Mouse (Mus musculus) forebrain, embryonic 11.5 days (tissue): ENCODE results near the gene Prcc. TPM values are rescaled to one million over a fixed set of nuclear protein-coding genes. Genes with fewer than 3 reads are reported as not detected.
A peak's percentile ranks its signal among the peaks of the same experiment; 100 is the strongest.
"Not testable (repeated sequence)": the region's sequence is repeated elsewhere in the genome, so short reads cannot be mapped to it uniquely, and the experiment has no call there.

Experiments used
- ATAC-seq: fragments of 200-750 bp; cut with Nextera tagmentation; replicated peaks from 2 replicates; pipeline ENCODE4 v1.8.0; 2017; ENCODE audit warnings: moderate TSS enrichment; ENCODE audit not compliant: low FRiP score
- DNase-seq: peaks from one replicate; pipeline ENCODE4 v3.0.0-alpha.2; 2017; ENCODE audit warnings: low spot score
- H3K27ac ChIP-seq: fragments of 300-500 bp; sonication (generic); 2 replicates; pipeline ENCODE4 v1.5.1; 2014; ENCODE audit warnings: low read depth, low read length
- H3K27me3 ChIP-seq: fragments of 300-500 bp; sonication (generic); 2 replicates; pipeline ENCODE4 v1.6.1; 2014; ENCODE audit warnings: mild to moderate bottlenecking, low read length, mixed read lengths; ENCODE audit not compliant: control insufficient read depth, insufficient read depth
- H3K36me3 ChIP-seq: fragments of 300-500 bp; sonication (generic); 2 replicates; pipeline ENCODE4 v1.6.1; 2014; ENCODE audit warnings: mild to moderate bottlenecking, low read length, moderate library complexity, mixed read lengths; ENCODE audit not compliant: control insufficient read depth, insufficient read depth
- H3K4me1 ChIP-seq: fragments of 300-500 bp; sonication (generic); replicated peaks from 2 replicates; pipeline ENCODE4 v1.6.1; 2014; ENCODE audit warnings: low read length, mixed read lengths; ENCODE audit not compliant: control insufficient read depth, insufficient read depth
- H3K4me2 ChIP-seq: fragments of 300-500 bp; sonication (generic); 2 replicates; pipeline ENCODE4 v1.6.1; 2014; ENCODE audit warnings: low read depth, mild to moderate bottlenecking, low read length, moderate library complexity, mixed read lengths; ENCODE audit not compliant: severe bottlenecking
- H3K4me3 ChIP-seq: fragments of 300-500 bp; sonication (generic); 2 replicates; pipeline ENCODE4 v1.5.1; 2014; ENCODE audit warnings: low read depth, low read length
- H3K9ac ChIP-seq: fragments of 300-500 bp; sonication (generic); 2 replicates; pipeline ENCODE4 v1.6.1; 2014; ENCODE audit warnings: low read length
- H3K9me3 ChIP-seq: fragments of 300-500 bp; sonication (generic); 2 replicates; pipeline ENCODE4 v1.6.1; 2016; ENCODE audit warnings: low read length, mixed read lengths; ENCODE audit not compliant: control insufficient read depth
- WGBS: fragments of 180-500 bp; shearing (Covaris S2); extraction: QIAGEN DNeasy Blood & Tissue Kit; methylation state at CpG from one replicate; pipeline ENCODE4 v1.1.7; 2014; 5-methylcytosine and 5-hydroxymethylcytosine counted together
- polyA plus RNA-seq: library from polyadenylated mRNA; unstranded; fragments of >200 nt; fragmentation: Nextera tagmentation; extraction: Ambion mirVana; gene quantifications from 2 replicates; pipeline ENCODE4 v1.2.1, GENCODE M21; 2014

Gene Prcc
- polyA plus RNA-seq, 1 experiment from 2014 or later: 19.6 TPM

DNA sequence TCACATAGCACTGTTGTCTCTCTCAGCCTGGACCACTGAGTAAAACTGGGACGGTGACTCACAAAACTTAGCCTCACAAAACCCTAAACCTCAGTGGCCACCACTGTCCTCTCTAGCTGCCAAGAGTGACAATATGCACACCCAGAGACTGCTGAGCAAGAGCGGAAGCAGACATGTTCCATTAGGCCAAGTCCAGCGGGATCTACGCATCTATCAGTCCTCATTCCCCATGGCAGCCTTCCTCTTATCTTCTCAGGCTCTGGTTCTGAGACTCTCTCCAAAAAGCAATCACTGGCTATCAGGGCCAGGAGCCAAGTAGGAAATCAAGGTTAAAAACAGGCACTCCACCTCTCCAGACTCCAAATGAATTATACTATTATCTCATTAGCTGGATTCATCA is 7.7 kb downstream of the Prcc start:
- 96% methylated on average over 4 of the region's 4 CpGs for WGBS
- peaks cover 3% of the 10 kb centered on the region for H3K36me3 ChIP-seq

DNA sequence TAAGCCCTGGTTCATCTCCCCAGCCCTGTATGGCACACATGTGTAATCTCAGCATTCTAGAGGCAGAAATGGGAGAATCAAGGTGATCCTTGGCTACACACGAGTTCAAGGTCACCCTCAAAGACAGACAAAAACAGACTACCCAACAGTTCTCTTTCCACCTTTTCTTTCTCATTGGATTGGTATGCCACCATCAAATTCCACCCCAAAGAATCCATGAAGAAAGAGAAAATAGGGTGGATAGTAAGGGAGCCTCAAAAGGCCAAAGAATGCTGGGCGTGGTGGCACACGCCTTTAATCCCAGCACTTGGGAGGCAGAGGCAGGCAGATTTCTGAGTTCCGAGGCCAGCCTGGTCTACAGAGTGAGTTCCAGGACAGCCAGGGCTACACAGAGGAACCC is 21.3 kb downstream of the Prcc start:
- H3K9ac ChIP-seq, ATAC-seq, H3K4me2 ChIP-seq, DNase-seq, H3K9me3 ChIP-seq, H3K4me1 ChIP-seq, H3K4me3 ChIP-seq, H3K27me3 ChIP-seq, H3K27ac ChIP-seq: not testable (repeated sequence)
- H3K36me3 ChIP-seq: peaks cover 14% of the 10 kb centered on the region
- WGBS: 92% methylated on average over 4 of the region's 4 CpGs

More for the DNA sequence above, 7.7 kb downstream of the Prcc start:
- Histone ChIP-seq H3K9ac (no peak overlapping the region), H3K27ac (no peak overlapping the region), H3K27me3 (no peaks in the 10 kb centered on the region), H3K4me3 (no peak overlapping the region), H3K4me1 (no peaks in the 10 kb centered on the region), H3K4me2 (no peak overlapping the region), H3K9me3 (no peaks in the 10 kb centered on the region)
- DNase-seq (no peak), ATAC-seq (no peak)

DNA sequence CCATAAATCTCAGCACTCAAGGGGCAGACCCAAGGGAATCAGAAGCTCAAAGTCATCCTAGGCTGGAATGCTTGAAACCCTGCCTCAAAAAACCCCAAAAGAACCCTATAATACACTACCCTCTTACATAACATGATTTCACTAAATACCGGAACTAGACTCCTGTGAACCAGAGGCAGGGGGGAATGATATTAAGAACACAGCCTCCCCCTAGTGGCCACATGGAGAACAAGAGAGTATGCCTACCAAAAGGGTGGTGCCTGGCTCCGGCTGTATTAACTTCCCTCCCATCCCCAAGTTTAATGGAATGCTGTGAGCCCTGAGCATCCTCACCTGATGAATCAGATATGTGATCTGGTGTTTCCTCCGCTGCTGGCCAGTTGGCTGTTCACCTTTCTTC is 25.6 kb downstream of the Prcc start:
- H3K4me1 ChIP-seq: no peaks in the 10 kb centered on the region
- DNase-seq (peak; percentile 67), ATAC-seq (no peak)
- no peaks in the 10 kb centered on the region for H3K27me3 ChIP-seq
- WGBS: 37% methylated on average over 3 of the region's 3 CpGs
- no peaks in the 10 kb centered on the region for H3K9me3 ChIP-seq
- H3K9ac ChIP-seq: no peak overlapping the region
- no peak overlapping the region for H3K4me2 ChIP-seq
- peaks cover 12% of the 10 kb centered on the region; the same call in 1 of the 2 replicates for H3K36me3 ChIP-seq
- H3K4me3 ChIP-seq: no peak overlapping the region
- no peak overlapping the region for H3K27ac ChIP-seq

DNA sequence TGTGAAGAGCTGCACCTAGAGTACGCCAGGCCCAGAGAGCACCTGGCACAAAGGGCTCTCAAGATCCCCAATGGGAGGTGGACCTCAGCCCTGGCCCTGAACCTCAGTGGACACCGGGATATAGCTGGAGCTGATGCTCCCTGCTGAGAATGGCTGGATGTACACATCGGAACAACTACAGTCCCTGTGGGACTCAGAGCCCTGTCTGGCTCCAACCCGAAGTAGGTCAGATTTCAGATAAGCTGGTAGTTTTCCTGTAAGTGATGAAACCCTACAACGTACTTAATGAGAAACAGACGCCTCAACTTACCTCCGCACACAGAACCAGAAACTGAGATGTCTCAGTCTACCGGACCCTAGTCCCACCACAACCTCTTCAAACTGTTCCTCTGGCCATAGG is 27.7 kb downstream of the Prcc start:
- DNase-seq (no peak), ATAC-seq (no peak)
- Histone ChIP-seq H3K27me3 (no peaks in the 10 kb centered on the region), H3K9me3 (no peaks in the 10 kb centered on the region), H3K27ac (no peak overlapping the region), H3K4me2 (no peak overlapping the region), H3K4me3 (no peak overlapping the region), H3K4me1 (no peaks in the 10 kb centered on the region), H3K9ac (no peak overlapping the region), H3K36me3 (peaks cover 12% of the 10 kb centered on the region; the same call in 1 of the 2 replicates)
- 82% methylated on average over 8 of the region's 8 CpGs for WGBS

DNA sequence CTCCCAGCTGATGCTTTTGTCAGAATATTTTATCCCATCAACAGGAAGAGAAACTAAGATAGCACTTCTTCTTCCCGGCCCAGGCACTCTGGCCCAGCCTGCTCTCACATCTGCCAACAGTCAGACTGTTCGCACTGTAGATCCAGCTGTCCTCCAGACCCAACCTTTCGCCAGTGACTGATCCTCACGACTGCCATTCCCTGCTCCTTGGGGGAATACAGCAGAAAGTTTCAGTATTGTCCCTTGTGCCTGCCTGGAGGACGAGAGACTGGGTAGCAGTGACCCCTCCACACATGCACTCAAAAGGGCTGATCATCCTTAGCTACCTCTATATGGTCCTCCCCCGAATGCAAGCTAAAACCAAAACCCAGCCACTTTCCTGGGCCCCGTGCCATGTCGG is 29.5 kb downstream of the Prcc start:
- 90% methylated on average over 8 of the region's 8 CpGs for WGBS
- ATAC-seq: no peak
- peaks cover 5% of the 10 kb centered on the region; the same call in 1 of the 2 replicates for H3K36me3 ChIP-seq

DNA sequence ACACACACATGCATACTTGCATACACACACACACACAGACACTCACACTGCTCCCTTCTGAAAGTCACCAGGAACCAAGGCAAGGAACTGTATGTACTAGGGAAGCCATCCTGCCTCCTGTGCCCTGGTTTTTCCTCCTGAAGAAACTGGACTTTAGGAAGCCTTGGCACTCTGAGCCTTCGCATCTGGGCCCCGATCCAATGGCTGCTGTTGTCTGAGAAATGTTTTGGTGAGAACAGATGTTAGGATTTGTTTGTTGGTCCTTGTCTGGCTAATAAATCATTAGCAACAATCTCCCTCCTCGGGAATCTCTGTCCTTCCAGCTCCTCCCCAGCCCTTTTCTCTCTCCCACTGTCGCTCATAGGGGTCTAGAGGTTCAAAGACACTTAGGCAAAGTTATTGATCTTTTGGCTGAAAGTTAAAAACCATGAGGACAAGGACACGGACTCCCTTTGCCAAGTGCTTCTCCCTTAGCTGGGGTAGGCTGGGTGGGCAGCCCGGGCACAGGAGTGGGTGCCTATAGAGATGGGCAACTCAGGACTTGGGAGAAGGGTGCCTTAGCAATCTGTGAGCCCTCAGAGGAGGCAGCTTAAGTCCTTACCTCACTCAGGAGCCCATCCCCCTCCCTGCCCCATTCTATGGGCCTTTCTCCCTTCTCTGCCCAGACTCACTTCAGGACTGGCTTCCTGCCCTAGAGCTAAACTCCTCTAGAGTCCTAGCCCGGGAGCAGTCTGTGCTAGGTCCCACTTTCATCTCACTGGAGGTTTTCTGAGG is 30.4 kb downstream of the Prcc start:
- Histone ChIP-seq H3K36me3 (peaks cover 5% of the 10 kb centered on the region; the same call in 1 of the 2 replicates), H3K9me3 (no peaks in the 10 kb centered on the region), H3K4me1 (no peaks in the 10 kb centered on the region), H3K4me2 (no peak overlapping the region), H3K27me3 (no peaks in the 10 kb centered on the region), H3K27ac (no peak overlapping the region), H3K4me3 (no peak overlapping the region), H3K9ac (no peak overlapping the region)
- ATAC-seq: no peak
- no peak for DNase-seq
- WGBS: 76% methylated on average over 7 of the region's 7 CpGs

More for the DNA sequence above, 29.5 kb downstream of the Prcc start:
- no peak overlapping the region for H3K9ac ChIP-seq
- H3K4me3 ChIP-seq: no peak overlapping the region
- H3K4me1 ChIP-seq: no peaks in the 10 kb centered on the region
- no peak for DNase-seq
- H3K27ac ChIP-seq: no peak overlapping the region
- no peaks in the 10 kb centered on the region for H3K27me3 ChIP-seq
- no peaks in the 10 kb centered on the region for H3K9me3 ChIP-seq
- H3K4me2 ChIP-seq: no peak overlapping the region

DNA sequence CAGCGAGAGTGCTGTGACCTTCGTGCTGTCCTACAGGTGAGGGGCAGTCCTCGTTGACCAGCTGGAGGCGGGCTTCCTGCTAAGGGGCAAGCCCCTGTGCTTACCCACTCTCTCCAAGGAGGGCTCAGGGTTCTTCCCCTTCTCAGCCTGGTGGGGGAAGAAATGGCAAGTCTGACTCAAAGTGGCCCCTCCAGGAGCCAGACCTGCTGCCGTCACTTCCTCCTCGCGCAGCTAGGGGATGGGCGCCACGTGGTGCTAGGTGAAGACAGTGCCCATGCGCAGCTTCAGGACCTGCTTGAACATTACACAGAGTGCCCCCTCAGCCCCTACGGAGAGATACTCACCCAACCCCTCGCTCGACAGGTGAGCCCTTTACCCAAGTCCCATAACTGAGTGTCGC is 36.3 kb downstream of the Prcc start:
- Histone ChIP-seq H3K4me1 (no peaks in the 10 kb centered on the region), H3K9me3 (no peaks in the 10 kb centered on the region), H3K27ac (no peak overlapping the region), H3K9ac (no peak overlapping the region), H3K4me3 (no peak overlapping the region), H3K27me3 (no peaks in the 10 kb centered on the region), H3K4me2 (no peak overlapping the region), H3K36me3 (no peaks in the 10 kb centered on the region)
- DNase-seq: no peak
- no peak for ATAC-seq
- 84% methylated on average over 14 of the region's 14 CpGs for WGBS

DNA sequence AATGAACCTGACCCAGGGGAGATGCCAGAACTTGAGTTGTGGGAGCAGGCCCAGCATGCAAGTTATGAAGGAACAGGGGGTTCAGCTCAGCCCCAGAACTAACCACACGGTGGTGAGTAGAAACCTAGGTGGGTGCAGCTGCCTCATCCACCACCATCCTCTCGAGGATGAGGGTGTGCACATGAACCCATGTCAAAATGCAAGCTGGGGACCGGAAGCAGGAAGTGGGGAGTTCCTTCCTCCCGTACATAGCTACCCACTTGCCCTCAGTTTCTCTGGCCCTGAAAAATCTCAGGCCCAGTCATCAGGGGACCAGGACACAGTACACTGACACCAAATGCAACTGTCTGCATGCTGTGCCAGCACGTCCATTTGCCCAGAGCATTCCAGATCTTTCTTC is 37.7 kb downstream of the Prcc start:
- Histone ChIP-seq H3K9me3 (no peaks in the 10 kb centered on the region), H3K36me3 (no peaks in the 10 kb centered on the region), H3K9ac (no peak overlapping the region), H3K4me3 (no peak overlapping the region), H3K27ac (no peak overlapping the region), H3K4me1 (no peaks in the 10 kb centered on the region), H3K4me2 (no peak overlapping the region), H3K27me3 (no peaks in the 10 kb centered on the region)
- WGBS: 78% methylated on average over 5 of the region's 5 CpGs
- ATAC-seq (no peak), DNase-seq (no peak)

DNA sequence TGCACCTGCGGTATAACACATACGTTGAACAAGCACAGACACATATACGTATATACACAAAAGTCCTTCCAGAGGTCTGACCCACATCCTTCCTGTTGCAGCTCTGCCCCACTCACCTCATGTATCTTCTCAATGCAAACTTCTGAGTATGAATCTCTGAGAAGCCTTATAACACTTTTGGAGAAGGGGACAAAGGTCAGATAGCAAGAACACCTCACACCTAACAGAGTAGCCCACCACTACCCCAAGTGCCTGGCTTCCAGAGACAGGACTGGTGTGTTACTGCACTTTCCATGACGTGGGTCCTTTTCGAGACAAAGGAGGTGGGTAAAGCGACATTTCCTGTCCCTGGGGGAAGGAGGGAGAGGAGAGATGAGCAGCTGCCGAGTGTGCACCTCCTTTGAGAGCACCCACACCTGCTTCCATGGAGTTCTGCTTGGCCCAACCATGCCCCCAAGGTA is 38.7 kb downstream of the Prcc start, which contains the start of gene Sh2d2a:
Gene Sh2d2a, plus strand, starts transcription at position 106 of the 461 bp plus-strand sequence.
- ATAC-seq (no peak), DNase-seq (no peak)
- Histone ChIP-seq H3K27me3 (no peaks in the 10 kb centered on the region), H3K9me3 (no peaks in the 10 kb centered on the region), H3K9ac (no peak within 1 kb of the TSS), H3K27ac (no peak within 1 kb of the TSS), H3K4me1 (no peaks in the 10 kb centered on the region), H3K36me3 (no peaks in the 10 kb centered on the region), H3K4me2 (no peak within 1 kb of the TSS), H3K4me3 (no peak within 1 kb of the TSS)
- WGBS: 81% methylated on average over 7 of the region's 7 CpGs
